Mouse (Mus musculus): ENCODE results near the gene Gopc. TPM values are rescaled to one million over a fixed set of nuclear protein-coding genes. Genes with fewer than 3 reads are reported as not detected.
"Not testable (repeated sequence)": the region's sequence is repeated elsewhere in the genome, so short reads cannot be mapped to it uniquely, and the experiment has no call there.

Gene Gopc
- total RNA-seq, 2 experiments from 2014 or later, result 6.5 to 8.7 TPM

DNA sequence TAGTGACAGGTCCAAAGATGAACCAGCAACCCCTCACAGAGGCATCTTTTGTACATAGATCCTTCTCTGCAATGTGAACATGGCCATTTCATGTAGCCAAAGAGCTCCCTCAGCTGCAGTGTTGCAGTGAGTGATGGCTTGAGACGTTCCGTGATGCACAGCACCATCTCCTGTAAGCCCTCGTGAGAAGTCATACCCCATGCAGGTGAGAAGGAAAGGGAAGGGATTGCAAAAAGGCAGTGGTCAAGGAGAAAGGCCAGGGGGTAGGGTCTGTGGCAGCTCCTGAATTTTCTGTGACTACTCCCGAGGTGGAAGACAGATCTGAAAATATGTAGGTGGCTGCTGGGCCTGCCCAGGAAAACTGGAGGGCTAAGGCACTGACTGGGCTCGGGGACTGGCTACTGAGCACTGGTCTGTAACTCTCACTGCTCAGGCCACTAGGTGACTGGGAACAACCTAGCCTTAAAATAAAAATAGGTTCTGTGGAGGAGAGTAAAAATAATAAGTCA, 7.1 kb upstream of the Gopc start, which contains the start of gene Nepn:
Nepn (plus strand) TSS at position 51 of the 509 bp plus-strand sequence.
- no peak for DNase-seq (ENCODE audit: low spot score)

DNA sequence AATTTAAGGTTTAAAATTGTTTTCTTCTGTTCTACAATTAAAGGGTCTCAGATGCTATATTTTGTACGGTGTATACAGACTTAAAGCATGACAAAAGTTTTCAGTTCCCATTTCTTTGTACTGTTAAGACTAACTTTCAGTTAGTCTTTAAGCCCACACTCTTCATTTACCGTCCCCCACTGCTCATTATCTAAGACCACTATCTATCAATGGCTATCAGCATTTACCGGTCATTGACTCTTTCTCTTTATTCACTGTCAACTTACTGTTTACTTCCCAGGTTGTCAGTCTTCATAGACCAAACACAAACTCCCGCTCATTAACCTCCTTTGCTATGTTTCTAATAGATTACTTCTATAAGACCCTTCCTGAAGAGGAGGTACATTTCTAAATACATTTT, 5.3 kb upstream of the Gopc start:
- no peak for DNase-seq (ENCODE audit: low spot score)

DNA sequence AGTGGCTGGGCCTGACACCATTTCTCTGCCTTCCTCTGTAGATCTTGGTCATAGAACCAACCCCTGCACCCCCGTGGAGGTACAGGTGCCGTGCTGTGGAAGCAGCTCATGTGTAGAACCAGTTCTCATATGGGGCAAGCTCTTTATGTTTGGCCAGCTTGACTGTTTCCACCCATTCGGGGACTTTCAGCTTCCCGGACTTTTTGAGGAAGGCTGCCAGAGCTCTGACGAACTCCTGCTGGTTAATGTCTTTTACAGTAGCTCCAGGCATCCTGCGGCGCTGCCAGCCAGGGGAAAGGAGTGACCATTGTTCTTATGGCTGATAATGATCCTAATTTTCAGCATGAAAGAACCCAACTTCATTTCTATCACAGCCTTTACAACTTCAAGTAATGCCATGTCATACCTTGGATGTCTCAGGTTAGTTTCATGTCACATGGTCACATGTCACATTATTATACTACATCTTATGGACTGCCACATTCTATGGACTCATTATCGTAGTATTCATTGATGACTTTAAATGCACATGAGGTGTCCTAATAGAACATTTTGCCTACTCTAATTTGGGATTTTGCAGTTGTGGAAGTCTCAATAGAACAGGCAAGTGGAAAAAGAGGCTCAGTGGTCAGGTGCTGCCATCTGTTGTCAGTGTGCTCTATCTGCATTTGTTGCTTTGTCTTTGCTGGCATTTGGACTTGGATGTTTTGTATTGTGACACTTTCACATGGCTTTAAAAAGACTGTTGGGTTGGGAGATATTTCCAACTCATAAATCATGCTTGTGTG, 3.1 kb upstream of the Gopc start:
- peak; percentile 45 for DNase-seq (ENCODE audit: low spot score)

DNA sequence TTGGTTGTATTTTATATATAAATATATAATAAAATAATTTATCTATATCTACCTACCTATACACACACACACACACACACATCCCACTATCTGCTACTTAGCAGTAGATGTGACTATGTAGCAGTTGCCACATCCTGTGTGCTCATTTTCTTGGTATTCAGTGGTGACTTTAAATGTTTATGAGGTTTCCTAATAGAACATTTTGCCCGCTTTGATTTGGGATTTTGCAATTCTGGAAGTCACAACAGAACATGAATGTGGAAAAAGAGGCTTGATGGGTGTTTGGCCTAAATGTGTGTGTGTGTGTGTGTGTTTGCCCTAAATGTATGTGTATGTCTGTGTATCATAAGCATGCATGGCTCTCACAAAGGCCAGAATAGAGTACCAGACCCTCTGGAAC, 1.6 kb upstream of the Gopc start:
- DNase-seq (ENCODE audit: low spot score), result no peak

DNA sequence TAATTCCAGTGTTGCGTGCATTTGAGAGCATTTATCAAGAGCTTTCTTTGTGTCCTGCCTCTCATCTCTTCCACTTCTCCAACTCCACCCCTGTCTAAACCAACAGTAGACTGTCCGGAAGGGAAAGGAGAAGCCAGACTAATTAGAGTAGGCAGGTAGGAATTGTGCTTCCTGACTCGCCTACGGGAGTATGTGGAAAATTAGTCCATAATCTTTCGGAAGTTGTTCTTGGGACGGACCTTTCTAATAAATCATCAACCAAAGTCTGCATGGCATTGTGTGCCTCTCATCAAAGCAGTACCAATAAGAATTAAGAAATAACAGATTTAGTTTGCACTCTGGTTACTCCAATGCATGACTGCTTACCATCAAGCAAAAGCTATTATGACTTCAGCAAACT, 1.1 kb upstream of the Gopc start:
- no peak for DNase-seq (ENCODE audit: low spot score)

DNA sequence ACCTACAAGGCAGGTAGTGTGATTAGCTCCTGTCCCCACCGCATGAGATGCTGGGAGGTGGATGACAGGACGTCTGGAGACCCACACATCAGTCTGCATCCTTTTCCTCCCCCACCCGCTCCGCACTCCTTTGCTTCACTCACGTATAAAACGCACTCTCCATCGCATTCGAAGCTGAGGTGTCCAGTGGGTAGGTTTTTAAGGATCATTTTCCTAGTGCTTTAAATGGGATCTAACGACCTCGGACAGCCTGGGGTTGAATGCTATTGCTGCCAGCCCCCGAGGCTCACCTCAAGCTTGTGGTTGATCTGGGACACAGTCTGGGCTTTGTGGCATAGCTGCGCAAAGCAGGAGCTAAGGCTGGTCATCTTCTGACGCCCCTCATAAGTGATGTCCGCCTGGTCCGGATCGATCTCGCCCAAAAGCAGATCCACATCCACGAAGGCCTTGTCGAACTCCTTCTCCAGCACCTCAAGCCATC, 563 bp downstream of the Gopc start:
- no peak for DNase-seq (ENCODE audit: low spot score)

DNA sequence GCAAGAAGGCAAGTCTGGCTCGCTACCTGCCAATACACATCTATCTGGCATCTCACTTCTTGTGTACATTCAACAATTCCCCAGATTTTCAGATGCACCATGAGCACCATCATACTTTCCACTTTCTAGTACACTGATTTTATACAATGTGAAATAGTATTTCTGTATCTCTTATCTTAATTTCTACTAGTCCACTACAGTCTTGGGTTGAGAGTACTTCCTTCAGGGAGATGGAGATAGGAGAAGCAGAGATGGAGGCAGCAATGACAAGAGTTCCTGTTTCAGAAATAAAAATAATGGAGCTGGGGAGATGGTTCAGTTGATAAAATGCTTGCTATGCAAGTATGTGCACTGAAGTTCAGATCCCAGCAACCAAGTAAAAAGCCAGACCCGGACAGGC, 4.1 kb downstream of the Gopc start:
- no peak for DNase-seq (ENCODE audit: low spot score)

DNA sequence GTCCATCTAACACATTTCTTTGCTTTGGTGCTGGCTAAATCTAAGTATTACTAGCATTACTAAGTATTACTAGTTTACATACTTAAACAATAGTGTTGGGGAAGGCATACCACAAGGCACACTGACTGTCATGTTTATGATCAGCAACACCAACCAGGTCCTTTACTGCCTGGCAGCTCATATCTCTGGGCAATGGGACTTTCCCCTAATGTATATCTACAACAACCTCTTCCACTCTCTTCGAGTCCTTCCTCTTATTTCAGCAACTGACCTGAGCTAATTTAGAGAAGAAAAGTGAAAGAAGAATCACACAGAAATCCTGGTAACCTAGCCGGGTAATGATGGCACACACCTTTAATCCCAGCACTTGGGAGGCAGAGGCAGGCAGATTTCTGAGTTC, 5.5 kb downstream of the Gopc start:
- no peak for DNase-seq (ENCODE audit: low spot score)

DNA sequence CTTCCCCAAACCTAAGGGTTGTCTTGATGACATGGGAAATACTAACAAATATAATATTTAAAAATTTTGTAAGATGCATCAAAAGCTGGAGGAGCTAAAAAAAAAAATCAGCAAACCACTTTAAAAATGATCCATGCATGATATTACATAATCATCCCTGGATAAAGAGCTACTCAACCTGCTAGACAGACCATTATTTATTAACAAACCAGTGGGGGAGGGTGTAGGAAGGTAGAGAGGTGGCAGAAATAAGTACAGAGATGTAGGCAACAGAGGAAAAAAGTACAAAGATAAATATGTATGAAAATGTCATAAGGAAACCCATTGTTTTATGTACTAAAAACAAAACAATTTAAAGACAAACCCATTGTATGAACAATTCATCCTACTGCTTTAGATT, 7.3 kb downstream of the Gopc start:
- no peak for DNase-seq (ENCODE audit: low spot score)

DNA sequence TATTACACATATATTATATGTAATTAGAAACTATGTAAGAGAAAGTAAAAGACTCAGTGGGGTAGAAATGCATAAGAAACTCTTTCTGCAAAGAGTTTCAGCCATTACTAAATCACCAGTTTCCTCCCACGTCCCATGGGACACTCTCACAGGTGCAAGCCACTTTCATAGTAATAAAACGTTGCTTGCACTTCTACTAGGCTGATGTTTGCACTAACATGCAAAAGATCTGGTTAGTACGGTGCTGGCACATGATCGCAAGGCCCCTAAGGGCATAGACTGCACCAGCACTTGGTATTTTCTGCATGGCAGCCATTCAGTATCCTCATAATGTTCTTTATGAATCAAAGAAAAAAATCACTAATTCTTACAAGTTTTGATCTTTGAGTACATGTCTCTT, 8.1 kb downstream of the Gopc start:
- DNase-seq (ENCODE audit: low spot score), result no peak

DNA sequence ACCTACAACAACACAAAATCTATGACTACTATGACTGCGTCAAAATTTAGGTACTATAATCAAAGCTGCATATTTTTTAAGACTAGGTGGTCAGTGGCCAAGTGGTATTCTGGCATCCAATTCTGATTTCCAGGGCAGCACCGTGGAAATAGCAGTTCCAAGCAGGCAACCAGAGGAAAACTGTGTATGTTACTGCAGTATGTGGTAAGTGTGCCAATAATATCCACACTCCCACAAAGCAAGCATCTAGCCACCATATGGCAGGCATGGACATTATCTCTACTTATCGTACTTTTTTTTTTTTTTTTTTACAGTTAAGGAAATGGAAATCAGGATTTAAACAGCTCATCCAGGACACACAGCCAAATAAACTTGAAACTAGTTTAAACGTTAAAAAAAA, 13.5 kb downstream of the Gopc start:
- no peak for DNase-seq (ENCODE audit: low spot score)

DNA sequence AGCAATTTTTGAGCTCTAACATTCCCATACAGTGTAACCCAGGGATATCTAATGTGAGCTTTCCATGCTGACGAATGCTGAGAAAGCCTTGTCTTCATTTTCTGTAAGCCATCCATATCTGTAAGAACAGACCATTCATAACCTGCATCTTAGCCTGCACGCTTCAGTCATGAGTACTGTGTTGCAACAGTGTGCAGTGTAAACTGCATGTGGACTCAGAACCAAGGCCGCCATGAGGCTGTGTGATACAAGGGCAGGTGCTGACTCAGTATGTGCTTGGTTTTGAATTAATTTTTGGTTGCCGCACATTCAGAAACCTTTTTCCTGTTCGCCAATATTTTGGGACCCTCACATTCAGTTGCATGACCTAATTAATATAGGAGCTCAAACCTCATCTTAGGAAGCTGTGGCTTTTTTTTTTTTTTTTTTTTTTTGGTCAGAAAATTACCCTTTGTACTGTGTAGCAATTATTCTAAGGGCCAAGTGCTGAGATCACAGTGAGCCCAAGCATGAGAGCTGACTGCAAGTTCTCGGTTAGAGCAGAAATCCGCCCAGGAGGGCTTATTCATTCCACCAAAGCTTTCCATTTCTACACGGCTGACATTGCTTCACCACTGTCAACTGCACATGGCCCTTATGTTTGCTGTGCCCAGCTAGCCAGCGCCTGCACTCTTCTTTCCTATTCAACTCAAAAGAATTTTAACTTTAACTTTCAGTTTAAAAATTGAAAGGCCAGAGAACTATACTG, 20.9 kb downstream of the Gopc start:
- no peak for DNase-seq (ENCODE audit: low spot score)

DNA sequence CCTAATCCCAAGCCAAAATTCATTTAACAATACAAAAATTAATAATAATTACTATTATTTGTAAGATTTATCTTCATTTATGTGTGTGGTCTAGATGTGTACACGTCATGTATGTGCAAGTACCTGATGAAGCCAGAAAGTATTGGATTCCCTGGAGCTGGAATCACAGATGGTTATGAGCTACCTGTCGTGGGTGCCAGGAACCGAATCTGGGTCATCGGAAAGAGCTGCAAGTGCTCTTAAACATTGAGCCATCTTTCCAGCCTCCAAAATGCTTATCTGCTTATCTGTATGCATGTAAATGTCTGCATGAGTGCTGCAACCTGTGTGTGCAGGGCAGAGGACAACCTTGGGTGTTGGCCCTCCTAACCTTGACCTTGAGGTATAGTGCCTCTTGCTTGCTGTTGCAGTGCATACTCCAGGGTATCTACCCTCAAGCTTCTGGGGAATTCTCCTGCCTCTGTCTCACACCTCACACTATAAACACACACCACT, 21.6 kb downstream of the Gopc start:
- DNase-seq (ENCODE audit: low spot score), result no peak

DNA sequence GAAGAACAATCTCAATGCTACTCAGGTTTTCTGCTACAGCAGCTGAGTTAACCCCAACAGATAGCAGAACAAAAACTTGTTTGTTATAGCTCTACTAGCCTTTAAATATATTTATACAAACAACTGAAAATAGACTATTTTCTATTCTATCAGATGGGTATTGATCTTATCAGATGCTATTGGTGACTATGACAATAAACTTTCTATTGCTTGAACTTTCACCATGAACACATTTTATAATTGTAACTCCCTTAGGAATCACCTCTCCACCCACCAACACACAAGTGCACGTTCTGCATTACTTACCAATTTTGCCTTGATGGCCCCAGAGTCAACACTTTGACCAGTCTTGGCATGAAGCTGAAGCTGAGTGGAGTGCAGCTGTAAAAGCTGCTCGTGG, 23.5 kb downstream of the Gopc start, which contains the start of gene Gm26741:
Gm26741 (plus strand) TSS at position 301 of the 400 bp plus-strand sequence.
- no peak for DNase-seq (ENCODE audit: low spot score)

DNA sequence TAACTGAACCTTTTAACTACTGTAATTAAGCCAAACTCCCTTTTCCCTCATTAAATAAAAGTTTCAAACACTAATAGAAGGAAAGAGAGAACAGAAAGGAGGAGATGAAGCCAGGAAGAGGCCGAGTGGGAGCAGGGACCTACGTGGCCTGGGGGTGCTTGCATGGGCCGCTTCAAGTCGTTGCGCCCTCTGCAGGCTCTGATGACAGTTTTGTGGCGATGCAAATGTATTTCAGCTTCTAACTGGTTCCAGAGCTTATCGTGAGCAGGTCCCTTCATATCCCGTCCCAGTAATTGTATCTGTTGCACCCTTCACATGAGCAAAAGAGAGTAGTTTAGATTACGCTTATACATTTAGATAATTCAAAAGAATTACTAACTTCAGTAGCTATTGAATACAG, 28.7 kb downstream of the Gopc start:
- no peak for DNase-seq (ENCODE audit: low spot score)

DNA sequence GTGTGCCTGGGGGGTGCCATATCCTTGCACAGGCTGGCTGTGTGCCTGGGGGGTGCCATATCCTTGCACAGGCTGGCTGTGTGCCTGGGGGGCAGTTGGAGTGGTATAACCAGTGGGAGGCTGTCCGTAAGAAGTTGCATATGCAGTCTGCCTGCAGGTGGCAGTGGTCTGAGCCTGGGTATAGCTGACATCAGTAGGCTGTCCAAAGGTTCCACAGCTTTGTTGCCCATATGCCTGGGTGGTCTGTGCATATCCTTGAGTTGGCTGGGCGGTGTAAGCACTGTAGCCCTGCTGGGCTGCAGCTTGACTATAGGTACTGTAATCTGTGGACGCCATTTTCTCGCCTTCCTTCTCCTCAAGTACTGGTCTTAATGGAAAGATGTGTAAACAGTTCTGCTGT, 38.6 kb downstream of the Gopc start:
- not testable (repeated sequence) for DNase-seq (ENCODE audit: low spot score)

DNA sequence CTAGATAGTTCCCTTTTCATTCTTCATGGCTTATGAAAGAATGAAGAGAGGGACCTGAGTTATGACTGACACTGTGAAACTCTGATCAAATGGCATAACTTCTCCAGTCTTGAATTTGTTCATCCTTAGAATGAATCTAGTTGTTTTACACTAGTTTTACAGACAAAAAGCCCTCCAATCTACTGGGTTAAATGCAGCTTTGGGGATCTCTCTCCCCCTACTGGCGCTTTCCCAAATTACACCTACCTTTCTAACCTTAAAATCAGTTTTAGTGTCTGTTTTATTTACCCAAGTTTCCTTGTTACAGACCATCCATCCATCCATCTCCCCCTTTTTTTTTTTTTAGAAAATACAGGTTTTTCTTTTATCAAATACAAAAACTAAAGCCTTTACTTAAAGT, 50.9 kb downstream of the Gopc start:
- peak; percentile 11 for DNase-seq (ENCODE audit: low spot score)

DNA sequence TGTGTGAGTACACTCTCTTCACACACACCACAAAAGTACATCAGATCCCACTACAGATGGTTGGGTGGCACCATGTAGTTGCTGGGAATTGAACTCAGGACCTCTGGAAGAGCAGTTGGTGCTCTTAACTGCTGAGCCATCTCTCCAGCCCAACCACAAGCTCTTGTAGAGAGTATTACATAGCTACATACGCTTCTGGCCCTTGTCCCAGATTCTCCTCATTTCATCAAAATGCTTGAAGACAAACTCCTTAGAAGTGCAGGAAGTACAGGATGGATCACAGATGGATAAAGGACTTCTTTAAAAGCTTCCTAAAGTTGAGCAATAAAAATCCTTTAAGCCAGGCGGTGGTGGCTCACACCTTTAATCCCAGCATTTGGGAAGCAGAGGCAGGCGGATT, 60.0 kb downstream of the Gopc start:
- no peak for DNase-seq (ENCODE audit: low spot score)

DNA sequence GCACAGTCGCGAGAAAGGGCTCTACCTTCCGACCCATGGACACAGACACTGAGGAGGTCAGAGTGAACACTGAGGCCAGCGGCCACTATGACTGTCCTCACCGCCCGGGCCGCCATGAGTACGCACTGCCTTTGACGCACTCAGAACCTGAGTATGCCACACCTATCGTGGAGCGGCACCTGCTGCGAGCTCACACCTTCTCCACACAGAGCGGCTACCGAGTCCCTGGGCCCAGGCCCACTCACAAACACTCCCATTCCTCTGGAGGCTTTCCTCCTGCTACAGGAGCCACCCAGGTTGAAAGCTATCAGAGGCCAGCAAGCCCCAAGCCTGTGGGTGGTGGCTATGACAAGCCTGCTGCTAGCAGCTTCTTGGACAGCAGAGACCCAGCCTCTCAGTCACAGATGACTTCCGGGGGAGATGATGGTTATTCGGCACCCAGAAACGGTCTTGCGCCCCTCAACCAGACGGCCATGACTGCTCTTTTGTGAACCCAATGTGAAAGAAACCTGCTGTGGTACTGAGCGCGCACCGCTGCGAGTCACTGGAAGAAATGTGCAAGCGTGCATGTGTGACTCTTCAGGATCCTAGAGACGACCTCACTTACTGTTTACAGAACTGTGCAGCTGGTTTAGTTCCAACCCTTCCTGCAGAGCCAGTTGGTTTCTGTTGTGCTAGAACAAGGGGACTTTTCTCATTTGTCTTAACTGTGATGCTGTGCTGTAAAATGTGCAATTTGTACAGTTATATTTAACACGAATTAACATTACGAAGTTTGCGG, 62.2 kb downstream of the Gopc start:
- DNase-seq (ENCODE audit: low spot score), result no peak

DNA sequence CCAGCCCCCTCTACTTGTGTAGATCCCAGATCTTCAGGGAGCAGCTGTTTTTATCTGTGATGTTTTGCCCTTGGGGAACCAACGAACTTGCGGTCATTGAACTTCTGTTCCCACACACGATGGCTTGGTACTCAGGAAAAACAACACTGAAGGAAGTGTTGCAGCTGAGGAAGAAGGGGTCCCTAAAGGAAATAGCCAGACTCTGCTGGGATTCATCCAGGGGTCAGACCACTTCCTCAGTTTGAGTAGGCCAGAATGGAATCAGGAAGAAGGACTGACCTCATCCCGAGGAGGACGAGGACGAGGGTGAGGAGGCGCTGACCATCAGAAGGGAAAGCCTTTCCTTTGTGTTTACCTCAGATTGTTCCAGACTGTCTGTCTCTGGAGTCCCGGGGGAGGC, 72.7 kb downstream of the Gopc start:
- DNase-seq (ENCODE audit: low spot score), result peak; percentile 20

DNA sequence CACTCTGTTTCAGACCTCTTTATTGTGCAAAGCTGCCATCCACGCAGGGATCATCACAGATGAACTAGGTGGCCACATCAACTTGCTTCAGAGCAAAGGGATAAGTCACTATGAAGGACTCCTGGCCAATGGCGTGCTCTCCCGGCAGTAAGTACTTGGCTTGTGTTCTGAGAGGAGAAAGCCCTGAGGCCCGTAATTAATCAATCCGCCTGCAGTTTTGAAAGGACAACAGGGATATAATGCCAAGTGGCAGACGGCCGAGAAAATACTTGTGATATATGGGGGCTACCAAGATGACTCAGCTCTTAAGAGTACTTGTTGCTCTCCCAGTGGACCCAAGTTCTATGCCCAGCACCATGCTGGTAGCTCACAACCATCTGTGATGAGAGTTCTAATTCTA, 77.3 kb downstream of the Gopc start:
- no peak for DNase-seq (ENCODE audit: low spot score)

DNA sequence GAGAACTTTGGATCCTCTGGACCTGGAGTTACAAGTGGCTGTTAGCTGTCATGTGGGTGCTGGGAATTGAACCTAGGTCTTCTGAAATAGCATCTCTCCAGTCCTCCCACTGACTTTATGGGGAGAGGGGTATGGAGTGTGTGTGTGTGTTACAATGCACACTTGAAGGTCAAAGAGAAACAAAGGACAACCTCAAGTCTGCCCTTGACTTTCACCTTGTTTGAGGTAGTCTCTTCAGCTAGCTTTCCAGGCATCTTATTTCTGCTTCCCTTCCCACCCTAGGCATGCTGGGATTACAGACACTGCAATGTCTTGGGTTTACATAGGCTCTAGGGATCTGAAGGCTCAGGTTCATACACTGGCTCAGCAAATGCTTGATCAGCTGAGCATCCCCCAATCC, 79.7 kb downstream of the Gopc start:
- no peak for DNase-seq (ENCODE audit: low spot score)
